9 mouse cellular contexts compared by ENCODE assay signal in genomic region chr2:32589213-32589795, GRCm38 (mm10). TPM values are rescaled to one million over a fixed set of nuclear protein-coding genes. Genes with fewer than 3 reads are reported as not detected.
A peak's percentile ranks its signal among the peaks of the same experiment; 100 is the strongest.
DNase-seq lines count a peak whose midpoint lies in the region; ATAC-seq and TF ChIP-seq lines count a peak whose summit lies in the region.
"Had no signal": no experiment of that assay in that cellular context is flagged by ENCODE, and none has a peak within 500 bp of the region (broad histone marks: within the 10 kb centered on the region; RNA-seq: fewer than 3 reads in every experiment).

No protein-coding gene starts in this region.

- no peaks in the 10 kb centered on the region for H3K79me2 ChIP-seq in heart, adult 2 months (replicated peaks; ENCODE audit: control insufficient read depth, insufficient read depth, low read length)

- no peaks in the 10 kb centered on the region for H3K9me3 ChIP-seq in midbrain, postnatal 0 days (ENCODE audit: low read length)
- H3K9me3 ChIP-seq in midbrain, embryonic 15.5 days = no peaks in the 10 kb centered on the region
- H3K9me3 ChIP-seq in neural tube, embryonic 15.5 days (replicated peaks) = no peaks in the 10 kb centered on the region

- H3K4me2 ChIP-seq in midbrain, postnatal 0 days (ENCODE audit: low read depth, low read length, poor library complexity, severe bottlenecking) = no peak overlapping the region
- H3K4me2 ChIP-seq in midbrain, embryonic 15.5 days = no peak overlapping the region
- H3K4me2 ChIP-seq in neural tube, embryonic 15.5 days = peak overlapping the region; percentile 74

- no peak for TF ChIP-seq CTCF in midbrain, postnatal 0 days (IDR thresholded peaks at IDR 0.05)
- TF ChIP-seq CTCF in heart, adult 2 months (IDR thresholded peaks at IDR 0.05) = no peak

- intact Hi-C loops in heart, adult 2 months (cut with DNase I) = no loop called here

- TF ChIP-seq EP300 in heart, adult 2 months (IDR thresholded peaks at IDR 0.05; ENCODE audit: insufficient read depth, low read depth, low read length) = no peak

- TF ChIP-seq POLR2A in heart, adult 2 months (IDR thresholded peaks at IDR 0.05; ENCODE audit: insufficient read depth, low read depth, low read length) = no peak

- peak; percentile 68 to 69 for DNase-seq in frontal cortex, postnatal 36 days (ENCODE audit: low spot score in 2 of 2)
- no peak for DNase-seq in frontal cortex, postnatal 14 days (ENCODE audit: low spot score in 2 of 2)
- DNase-seq in midbrain, postnatal 0 days (ENCODE audit: low spot score) = peak; percentile 66
- peak; percentile 64 to 76 for DNase-seq in heart, adult 2 months
- no peak for DNase-seq in frontal cortex, postnatal 25 days (ENCODE audit: low spot score in 2 of 2)
- no peak for DNase-seq in spleen, postnatal 4 days (ENCODE audit: low spot score in 2 of 2)

- no peak for ATAC-seq in midbrain, postnatal 0 days (ENCODE audit: low FRiP score)
- no peak for ATAC-seq in midbrain, embryonic 15.5 days (replicated peaks)
- no peak for ATAC-seq in neural tube, embryonic 15.5 days (ENCODE audit: low FRiP score)

- H3K9ac ChIP-seq in midbrain, postnatal 0 days (replicated peaks; ENCODE audit: low read length, poor library complexity, severe bottlenecking) = no peak overlapping the region
- H3K9ac ChIP-seq in midbrain, embryonic 15.5 days = no peak overlapping the region
- H3K9ac ChIP-seq in heart, adult 2 months (ENCODE audit: low read depth, low read length) = peak overlapping the region; percentile 25; the same call in 1 of the 2 replicates
- no peak overlapping the region for H3K9ac ChIP-seq in neural tube, embryonic 15.5 days (replicated peaks)

- peaks cover 16% of the 10 kb centered on the region for H3K4me1 ChIP-seq in midbrain, postnatal 0 days (ENCODE audit: insufficient read depth, low read length)
- H3K4me1 ChIP-seq in midbrain, embryonic 15.5 days = peaks cover 24% of the 10 kb centered on the region
- H3K4me1 ChIP-seq in heart, adult 2 months (ENCODE audit: control insufficient read depth, insufficient read depth, low read length) = peaks cover 6% of the 10 kb centered on the region
- peaks cover 41% of the 10 kb centered on the region for H3K4me1 ChIP-seq in neural tube, embryonic 15.5 days

- WGBS in midbrain, postnatal 0 days = 63% methylated on average over 11 of the region's 11 CpGs
- WGBS in midbrain, embryonic 15.5 days = 62% methylated on average over 11 of the region's 11 CpGs
- WGBS in heart, adult 2 months = 20% methylated on average over 11 of the region's 11 CpGs
- WGBS in neural tube, embryonic 15.5 days = 61% methylated on average over 11 of the region's 11 CpGs

- H3K27ac ChIP-seq in midbrain, postnatal 0 days (ENCODE audit: low read depth, low read length) = no peak overlapping the region
- H3K27ac ChIP-seq in midbrain, embryonic 15.5 days = no peak overlapping the region
- peak overlapping the region; percentile 91 for H3K27ac ChIP-seq in heart, adult 2 months
- H3K27ac ChIP-seq in neural tube, embryonic 15.5 days (replicated peaks) = no peak overlapping the region

- peaks cover 20% of the 10 kb centered on the region for H3K36me3 ChIP-seq in midbrain, postnatal 0 days (ENCODE audit: insufficient read depth, low read length)
- no peaks in the 10 kb centered on the region for H3K36me3 ChIP-seq in midbrain, embryonic 15.5 days (replicated peaks)
- H3K36me3 ChIP-seq in heart, adult 2 months (ENCODE audit: control insufficient read depth, insufficient read depth, low read length) = no peaks in the 10 kb centered on the region
- H3K36me3 ChIP-seq in neural tube, embryonic 15.5 days = peaks cover 9% of the 10 kb centered on the region

- H3K4me3 ChIP-seq in midbrain, postnatal 0 days (ENCODE audit: low read depth, low read length) = no peak overlapping the region
- H3K4me3 ChIP-seq in midbrain, embryonic 15.5 days = no peak overlapping the region
- 0 out of 2 replicates have a peak overlapping the region, but pooled peaks have one; percentile 2 for H3K4me3 ChIP-seq in heart, adult 2 months
- H3K4me3 ChIP-seq in neural tube, embryonic 15.5 days (replicated peaks) = no peak overlapping the region

- no peaks in the 10 kb centered on the region for H3K27me3 ChIP-seq in midbrain, postnatal 0 days (ENCODE audit: insufficient read depth, low read length)
- H3K27me3 ChIP-seq in midbrain, embryonic 15.5 days (replicated peaks) = no peaks in the 10 kb centered on the region
- no peaks in the 10 kb centered on the region for H3K27me3 ChIP-seq in heart, adult 2 months (ENCODE audit: control insufficient read depth, insufficient read depth, low read length)
- H3K27me3 ChIP-seq in neural tube, embryonic 15.5 days (replicated peaks) = no peaks in the 10 kb centered on the region

RNA-seq across cellular contexts. Expression of gene St6galnac4, which starts 2.4 kb away (rescaled TPM):
- total RNA-seq in midbrain, postnatal 0 days (2014; rRNA removed) = 50.9 and 51.1 TPM in 2 replicates
- 38.0 and 38.6 TPM in 2 replicates for polyA plus RNA-seq in midbrain, postnatal 0 days (2015; fragmentation: Nextera tagmentation; extraction: Ambion mirVana)
- 33.3 and 36.5 TPM in 2 replicates for polyA plus RNA-seq in midbrain, embryonic 15.5 days (2015; fragmentation: Nextera tagmentation; extraction: Ambion mirVana)
- total RNA-seq in heart, adult 2 months (2021) = 10 to 100 TPM; 16.2 to 17.8 TPM
- polyA plus RNA-seq in heart, adult 2 months (2012; rRNA removed) = 25.2 and 28.6 TPM in 2 replicates
- 43.9 and 44.6 TPM in 2 replicates for polyA plus RNA-seq in neural tube, embryonic 15.5 days (2015; fragmentation: Nextera tagmentation; extraction: Ambion mirVana)

RNA-seq across cellular contexts. Expression of gene St6galnac6, which starts 10.2 kb away (rescaled TPM):
- 113 and 166 TPM in 2 replicates for total RNA-seq in midbrain, postnatal 0 days (2014; rRNA removed)
- 42.1 and 45.2 TPM in 2 replicates for polyA plus RNA-seq in midbrain, postnatal 0 days (2015; fragmentation: Nextera tagmentation; extraction: Ambion mirVana)
- 24.2 and 26.9 TPM in 2 replicates for polyA plus RNA-seq in midbrain, embryonic 15.5 days (2015; fragmentation: Nextera tagmentation; extraction: Ambion mirVana)
- total RNA-seq in heart, adult 2 months (2021) = 100 to 1,000 TPM; 107 to 125 TPM
- 129 and 174 TPM in 2 replicates for polyA plus RNA-seq in heart, adult 2 months (2012; rRNA removed)
- polyA plus RNA-seq in neural tube, embryonic 15.5 days (2015; fragmentation: Nextera tagmentation; extraction: Ambion mirVana) = 13.5 and 14.4 TPM in 2 replicates

RNA-seq across cellular contexts. Expression of gene 9430097D07Rik, which starts 13.8 kb away (rescaled TPM):
- 0.16 and 0.33 TPM in 2 replicates for total RNA-seq in midbrain, postnatal 0 days (2014; rRNA removed)
- 0.69 and 0.82 TPM in 2 replicates for polyA plus RNA-seq in midbrain, postnatal 0 days (2015; fragmentation: Nextera tagmentation; extraction: Ambion mirVana)
- 0.60 and 0.86 TPM in 2 replicates for polyA plus RNA-seq in midbrain, embryonic 15.5 days (2015; fragmentation: Nextera tagmentation; extraction: Ambion mirVana)
- not detected for total RNA-seq in heart, adult 2 months (2021)
- polyA plus RNA-seq in heart, adult 2 months (2012; rRNA removed) = not detected in 2 replicates
- 0.59 and 0.99 TPM in 2 replicates for polyA plus RNA-seq in neural tube, embryonic 15.5 days (2015; fragmentation: Nextera tagmentation; extraction: Ambion mirVana)
- polyA plus RNA-seq: gonadal fat pad, adult 2 months had no signal

RNA-seq across cellular contexts. Expression of gene Pip5kl1, which starts 14.7 kb away (rescaled TPM):
- total RNA-seq in midbrain, postnatal 0 days (2014; rRNA removed) = 19.3 and 20.0 TPM in 2 replicates
- polyA plus RNA-seq in midbrain, postnatal 0 days (2015; fragmentation: Nextera tagmentation; extraction: Ambion mirVana) = 16.5 and 26.5 TPM in 2 replicates
- polyA plus RNA-seq in midbrain, embryonic 15.5 days (2015; fragmentation: Nextera tagmentation; extraction: Ambion mirVana) = 11.3 and 11.8 TPM in 2 replicates
- not detected for total RNA-seq in heart, adult 2 months (2021)
- polyA plus RNA-seq in heart, adult 2 months (2012; rRNA removed) = 0.25 TPM in 1 of 2 replicates, not detected in the other
- polyA plus RNA-seq in neural tube, embryonic 15.5 days (2015; fragmentation: Nextera tagmentation; extraction: Ambion mirVana) = 16.3 and 17.8 TPM in 2 replicates

RNA-seq across cellular contexts. Expression of gene Dpm2, which starts 18.6 kb away (rescaled TPM):
- total RNA-seq in midbrain, postnatal 0 days (2014; rRNA removed) = 70.0 and 73.3 TPM in 2 replicates
- 135 and 143 TPM in 2 replicates for polyA plus RNA-seq in midbrain, postnatal 0 days (2015; fragmentation: Nextera tagmentation; extraction: Ambion mirVana)
- polyA plus RNA-seq in midbrain, embryonic 15.5 days (2015; fragmentation: Nextera tagmentation; extraction: Ambion mirVana) = 145 and 150 TPM in 2 replicates
- 10 to 100 TPM; 17.4 to 18.0 TPM for total RNA-seq in heart, adult 2 months (2021)
- polyA plus RNA-seq in heart, adult 2 months (2012; rRNA removed) = 65.3 and 69.2 TPM in 2 replicates
- 141 and 147 TPM in 2 replicates for polyA plus RNA-seq in neural tube, embryonic 15.5 days (2015; fragmentation: Nextera tagmentation; extraction: Ambion mirVana)

Comparison
In these comparisons a context has a peak if more than half of its experiments do, and no peak if none do; other contexts are left out.
1. DNase-seq: peak in frontal cortex, postnatal 36 days (2 of 2), midbrain, postnatal 0 days (single experiment) and heart, adult 2 months (2 of 2); none in frontal cortex, postnatal 14 days (0 of 2), frontal cortex, postnatal 25 days (0 of 2) and spleen, postnatal 4 days (0 of 2).